Mouse (Mus musculus) stomach, postnatal 0 days (tissue): Measurements from ENCODE around the gene Nrbp1. TPM values are rescaled to one million over a fixed set of nuclear protein-coding genes. Genes with fewer than 3 reads are reported as not detected.

Source experiments
- ATAC-seq: fragments of 200-750 bp; cut with Nextera tagmentation; 2 replicates; pipeline ENCODE4 v1.8.0; 2017; ENCODE audit not compliant: low FRiP score, low TSS enrichment
- DNase-seq: peaks from one replicate; pipeline ENCODE4 v3.0.0-alpha.2; 2016; ENCODE audit warnings: low spot score
- H3K27ac ChIP-seq: fragments of 300-500 bp; sonication (generic); replicated peaks from 2 replicates; pipeline ENCODE4 v1.5.1; 2014; ENCODE audit warnings: mild to moderate bottlenecking, control low read depth
- H3K27me3 ChIP-seq: fragments of 300-500 bp; sonication (generic); 2 replicates; pipeline ENCODE4 v1.6.1; 2014; ENCODE audit warnings: low read length; ENCODE audit not compliant: control insufficient read depth, insufficient read depth
- H3K36me3 ChIP-seq: fragments of 300-500 bp; sonication (generic); 2 replicates; pipeline ENCODE4 v1.6.1; 2014; ENCODE audit warnings: low read length, mixed read lengths; ENCODE audit not compliant: control insufficient read depth, insufficient read depth
- H3K4me1 ChIP-seq: fragments of 300-500 bp; sonication (generic); replicated peaks from 2 replicates; pipeline ENCODE4 v1.6.1; 2014; ENCODE audit warnings: antibody characterized with exemption; ENCODE audit not compliant: control insufficient read depth, insufficient read depth
- H3K4me2 ChIP-seq: fragments of 300-500 bp; sonication (generic); replicated peaks from 2 replicates; pipeline ENCODE4 v1.6.1; 2014; ENCODE audit warnings: low read depth, mild to moderate bottlenecking, control low read depth, moderate library complexity
- H3K4me3 ChIP-seq: fragments of 300-500 bp; sonication (generic); 2 replicates; pipeline ENCODE4 v1.5.1; 2014; ENCODE audit warnings: low read depth, low read length, control low read depth
- H3K9ac ChIP-seq: fragments of 300-500 bp; sonication (generic); 2 replicates; pipeline ENCODE4 v1.6.1; 2014; ENCODE audit warnings: mild to moderate bottlenecking, low read length, control low read depth, mixed read lengths
- H3K9me3 ChIP-seq: fragments of 300-500 bp; sonication (generic); 2 replicates; pipeline ENCODE4 v1.6.1; 2016; ENCODE audit warnings: low read length; ENCODE audit not compliant: control insufficient read depth
- CTCF ChIP-seq: IDR thresholded peaks from 2 replicates; pipeline ENCODE4 v1.5.1; 2016; ENCODE audit warnings: antibody characterized with exemption, low read depth, mild to moderate bottlenecking, moderate library complexity
- EP300 ChIP-seq: optimal IDR thresholded peaks from 2 replicates; pipeline ENCODE3; 2016; ENCODE audit warnings: antibody characterized with exemption
- WGBS: fragments of 180-500 bp; shearing (Covaris S2); extraction: QIAGEN DNeasy Blood & Tissue Kit; methylation state at CpG from one replicate; pipeline ENCODE4 v1.1.7; 2014; 5-methylcytosine and 5-hydroxymethylcytosine counted together
- polyA plus RNA-seq: library from polyadenylated mRNA; unstranded; fragments of >200 nt; fragmentation: Nextera tagmentation; extraction: Ambion mirVana; gene quantifications from 2 replicates; pipeline ENCODE4 v1.2.1, GENCODE M21; 2015

Nrbp1 gene
- polyA plus RNA-seq, 1 experiment from 2014 or later, result 95.3 TPM

- DNase-seq, result no peak
- Histone ChIP-seq H3K4me1 (0 out of 2 replicates have a peak, but pooled peaks cover 3% of the 10 kb centered on the region), H3K9ac (no peak overlapping the region), H3K4me3 (no peak overlapping the region), H3K4me2 (no peak overlapping the region), H3K27me3 (no peaks in the 10 kb centered on the region), H3K27ac (no peak overlapping the region), H3K9me3 (peaks cover 5% of the 10 kb centered on the region), H3K36me3 (peaks cover 43% of the 10 kb centered on the region)
- 79% methylated on average over 5 of the region's 5 CpGs for WGBS
- TF ChIP-seq CTCF (no peak), EP300 (no peak)
- no peak for ATAC-seq
These were observed 41.9 kb upstream of the Nrbp1 start for GRCm38 (mm10) chr5:31198616-31199320.

- TF ChIP-seq CTCF (no peak), EP300 (no peak)
- Histone ChIP-seq H3K27me3 (no peaks in the 10 kb centered on the region), H3K9ac (no peak overlapping the region), H3K36me3 (peaks cover 45% of the 10 kb centered on the region), H3K9me3 (peaks cover 5% of the 10 kb centered on the region), H3K4me2 (no peak overlapping the region), H3K27ac (no peak overlapping the region), H3K4me1 (no peaks in the 10 kb centered on the region), H3K4me3 (no peak overlapping the region)
- no peak for ATAC-seq
- WGBS, result 88% methylated on average over 19 of the region's 19 CpGs
- DNase-seq, result no peak
These were observed 41.3 kb upstream of the Nrbp1 start for GRCm38 (mm10) chr5:31199321-31199892.

- Histone ChIP-seq H3K27me3 (no peaks in the 10 kb centered on the region), H3K9me3 (peaks cover 5% of the 10 kb centered on the region), H3K27ac (no peak overlapping the region), H3K9ac (no peak overlapping the region), H3K4me3 (no peak overlapping the region), H3K4me1 (no peaks in the 10 kb centered on the region), H3K4me2 (no peak overlapping the region), H3K36me3 (peaks cover 43% of the 10 kb centered on the region)
- no peak for TF ChIP-seq EP300
- peak; percentile 54 for TF ChIP-seq CTCF
- DNase-seq (peak; percentile 35), ATAC-seq (no peak)
- 79% methylated on average over 9 of the region's 9 CpGs for WGBS
These were observed 40.8 kb upstream of the Nrbp1 start for GRCm38 (mm10) chr5:31199893-31200292.

- no peak overlapping the region for H3K27ac ChIP-seq
- ATAC-seq (no peak), DNase-seq (peak; percentile 42)
- H3K4me2 ChIP-seq, result no peak overlapping the region
- no peak overlapping the region for H3K4me3 ChIP-seq
- 88% methylated on average over 27 of the region's 27 CpGs for WGBS
- peaks cover 5% of the 10 kb centered on the region for H3K9me3 ChIP-seq
- no peak overlapping the region for H3K9ac ChIP-seq
- peaks cover 43% of the 10 kb centered on the region for H3K36me3 ChIP-seq
- H3K27me3 ChIP-seq, result no peaks in the 10 kb centered on the region
- no peak for TF ChIP-seq EP300
- no peak for TF ChIP-seq CTCF
- no peaks in the 10 kb centered on the region for H3K4me1 ChIP-seq
These were observed 40.3 kb upstream of the Nrbp1 start for GRCm38 (mm10) chr5:31200327-31200768.

DNA sequence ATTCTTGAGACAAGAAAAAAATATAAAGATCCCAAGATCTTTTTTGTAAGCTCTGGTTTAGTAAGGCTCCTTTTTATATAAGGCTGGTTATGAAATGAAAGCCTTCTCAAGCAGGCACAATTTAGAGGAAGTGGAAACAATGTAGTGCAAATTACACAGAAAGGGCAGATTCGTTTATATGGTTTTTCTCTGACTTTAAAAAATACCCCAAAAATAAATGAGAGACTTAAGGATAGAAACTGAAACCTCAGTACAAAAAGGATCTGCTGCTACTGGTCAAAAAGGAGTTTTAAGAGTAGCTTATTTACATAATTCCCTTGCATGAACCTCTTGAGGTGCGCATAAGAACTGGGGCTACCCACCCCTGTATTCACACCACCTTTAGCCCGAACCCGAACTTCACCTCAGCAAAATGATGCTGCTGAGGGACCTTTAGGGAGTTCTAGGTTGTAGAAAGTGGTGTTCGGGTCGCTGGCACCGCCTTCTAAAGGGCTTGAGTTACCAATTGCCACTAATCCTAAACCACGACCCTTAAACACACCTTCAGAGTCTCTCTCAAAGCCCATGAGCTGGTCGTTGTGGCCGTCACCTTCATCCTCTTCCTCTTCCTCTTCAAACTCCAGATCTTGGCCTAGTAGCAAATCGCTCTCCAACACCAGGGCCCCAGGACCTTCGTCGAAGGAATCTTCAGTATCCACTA lies 39.5 kb upstream of the Nrbp1 start:
- no peaks in the 10 kb centered on the region for H3K27me3 ChIP-seq
- peak overlapping the region; percentile 85 for H3K4me2 ChIP-seq
- peak overlapping the region; percentile 76 for H3K4me3 ChIP-seq
- H3K9me3 ChIP-seq, result peaks cover 5% of the 10 kb centered on the region
- DNase-seq (no peak), ATAC-seq (no peak)
- TF ChIP-seq CTCF, result no peak
- no peak for TF ChIP-seq EP300
- 12% methylated on average over 13 of the region's 13 CpGs for WGBS
- peak overlapping the region; percentile 86 for H3K27ac ChIP-seq
- peak overlapping the region; percentile 85 for H3K9ac ChIP-seq
- peaks cover 39% of the 10 kb centered on the region for H3K36me3 ChIP-seq
- no peaks in the 10 kb centered on the region for H3K4me1 ChIP-seq
